Mouse (Mus musculus) hindbrain, embryonic 16.5 days (tissue): ENCODE measurements around the gene Lrpap1. TPM values are rescaled to one million over a fixed set of nuclear protein-coding genes. Genes with fewer than 3 reads are reported as not detected.

Source experiments
- ATAC-seq: fragments of 200-750 bp; cut with Nextera tagmentation; 2 replicates; pipeline ENCODE4 v1.8.0; 2017; ENCODE audit warnings: moderate TSS enrichment, moderate library complexity
- H3K27ac ChIP-seq: fragments of 300-500 bp; sonication (generic); 2 replicates; pipeline ENCODE4 v1.5.1; 2014; ENCODE audit warnings: low read depth, mild to moderate bottlenecking, control low read depth, low read length, moderate library complexity
- H3K27me3 ChIP-seq: fragments of 300-500 bp; sonication (generic); replicated peaks from 2 replicates; pipeline ENCODE4 v1.6.1; 2014; ENCODE audit warnings: low read length; ENCODE audit not compliant: control insufficient read depth, insufficient read depth
- H3K36me3 ChIP-seq: fragments of 300-500 bp; sonication (generic); 2 replicates; pipeline ENCODE4 v1.6.1; 2014; ENCODE audit warnings: mild to moderate bottlenecking, low read length, moderate library complexity, mixed read lengths; ENCODE audit not compliant: control insufficient read depth, insufficient read depth
- H3K4me1 ChIP-seq: fragments of 300-500 bp; sonication (generic); 2 replicates; pipeline ENCODE4 v1.6.1; 2014; ENCODE audit warnings: low read depth, low read length; ENCODE audit not compliant: control insufficient read depth, insufficient read depth
- H3K4me2 ChIP-seq: fragments of 300-500 bp; sonication (generic); 2 replicates; pipeline ENCODE4 v1.6.1; 2014; ENCODE audit warnings: mild to moderate bottlenecking, low read length, control low read depth, moderate library complexity
- H3K4me3 ChIP-seq: fragments of 300-500 bp; sonication (generic); 2 replicates; pipeline ENCODE4 v1.5.1; 2014; ENCODE audit warnings: mild to moderate bottlenecking, low read length, control low read depth, moderate library complexity
- H3K9ac ChIP-seq: fragments of 300-500 bp; sonication (generic); 2 replicates; pipeline ENCODE4 v1.6.1; 2014; ENCODE audit warnings: low read depth, mild to moderate bottlenecking, control low read depth, low read length, moderate library complexity
- H3K9me3 ChIP-seq: fragments of 300-500 bp; sonication (generic); 2 replicates; pipeline ENCODE4 v1.6.1; 2014; ENCODE audit warnings: mild to moderate bottlenecking, low read length, moderate library complexity; ENCODE audit not compliant: control insufficient read depth
- WGBS: fragments of 180-500 bp; shearing (Covaris S2); extraction: QIAGEN DNeasy Blood & Tissue Kit; methylation state at CpG from one replicate; pipeline ENCODE4 v1.1.7; 2014; 5-methylcytosine and 5-hydroxymethylcytosine counted together
- polyA plus RNA-seq: library from polyadenylated mRNA; unstranded; fragments of >200 nt; fragmentation: Nextera tagmentation; extraction: Ambion mirVana; gene quantifications from 2 replicates; pipeline ENCODE4 v1.2.1, GENCODE M21; 2015

Lrpap1 gene
- 153 and 186 TPM in 2 replicates for polyA plus RNA-seq

- H3K9me3 ChIP-seq = no peaks in the 10 kb centered on the region
- H3K4me2 ChIP-seq = peak within 1 kb of the TSS; percentile 79
- H3K9ac ChIP-seq = peak within 1 kb of the TSS; percentile 85
- peak within 1 kb of the TSS; percentile 81 for H3K27ac ChIP-seq
- peak within 1 kb of the TSS; percentile 65 for H3K4me3 ChIP-seq
- H3K4me1 ChIP-seq = peaks cover 24% of the 10 kb centered on the region
- H3K27me3 ChIP-seq = no peaks in the 10 kb centered on the region
- peaks cover 15% of the 10 kb centered on the region for H3K36me3 ChIP-seq
- peak; percentile 97 for ATAC-seq
- WGBS = under 1% methylated on average over 39 of the region's 39 CpGs
Measured at GRCm38 (mm10) chr5:35104960-35105921, at the start of gene Lrpap1. Gene Lrpap1, minus strand, starts transcription at chr5:35105766.

DNA sequence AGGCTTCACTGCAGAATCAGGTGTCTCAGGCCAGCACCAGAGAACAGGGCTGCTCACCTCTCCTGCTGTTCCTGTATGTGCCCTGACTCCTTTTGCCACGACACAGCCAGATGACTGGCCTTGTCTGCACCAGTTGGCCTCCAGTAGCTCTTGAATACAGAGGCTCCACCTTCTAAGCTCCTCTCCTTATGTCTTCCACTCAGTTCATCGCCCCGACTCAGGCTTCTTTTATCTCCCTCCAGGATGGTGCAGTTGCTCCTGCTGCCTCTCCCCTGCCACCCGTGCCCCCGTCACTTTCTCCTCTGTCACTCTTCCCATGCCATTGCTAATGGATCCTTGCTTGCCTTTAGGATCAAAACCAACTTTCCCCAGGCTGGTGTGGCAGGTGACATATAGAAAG is 44.4 kb upstream of the Lrpap1 start:
- H3K27me3 ChIP-seq = no peaks in the 10 kb centered on the region
- no peak for ATAC-seq
- H3K4me2 ChIP-seq = no peak overlapping the region
- no peak overlapping the region for H3K27ac ChIP-seq
- H3K4me1 ChIP-seq = peaks cover 9% of the 10 kb centered on the region
- WGBS = 75% methylated on average over 5 of the region's 5 CpGs
- H3K9me3 ChIP-seq = no peaks in the 10 kb centered on the region
- H3K36me3 ChIP-seq = no peaks in the 10 kb centered on the region
- H3K4me3 ChIP-seq = no peak overlapping the region
- no peak overlapping the region for H3K9ac ChIP-seq

GRCm38 (mm10) chr5:35149526-35149925 is 44.0 kb upstream of the Lrpap1 start:
- ATAC-seq = no peak
- peaks cover 9% of the 10 kb centered on the region for H3K4me1 ChIP-seq
- 81% methylated on average over 4 of the region's 4 CpGs for WGBS

GRCm38 (mm10) chr5:35147963-35148767 is 42.6 kb upstream of the Lrpap1 start:
- Histone ChIP-seq H3K9me3 (no peaks in the 10 kb centered on the region), H3K9ac (no peak overlapping the region), H3K27me3 (no peaks in the 10 kb centered on the region), H3K4me1 (peaks cover 14% of the 10 kb centered on the region), H3K4me2 (no peak overlapping the region), H3K36me3 (no peaks in the 10 kb centered on the region), H3K4me3 (no peak overlapping the region), H3K27ac (0 out of 2 replicates have a peak overlapping the region, but pooled peaks have one; percentile 3)
- peak; percentile 62 for ATAC-seq
- 37% methylated on average over 8 of the region's 8 CpGs for WGBS

More at GRCm38 (mm10) chr5:35149526-35149925, 44.0 kb upstream of the Lrpap1 start:
- no peaks in the 10 kb centered on the region for H3K27me3 ChIP-seq
- no peaks in the 10 kb centered on the region for H3K9me3 ChIP-seq
- H3K4me3 ChIP-seq = no peak overlapping the region
- H3K27ac ChIP-seq = no peak overlapping the region
- no peaks in the 10 kb centered on the region for H3K36me3 ChIP-seq
- no peak overlapping the region for H3K4me2 ChIP-seq
- no peak overlapping the region for H3K9ac ChIP-seq

DNA sequence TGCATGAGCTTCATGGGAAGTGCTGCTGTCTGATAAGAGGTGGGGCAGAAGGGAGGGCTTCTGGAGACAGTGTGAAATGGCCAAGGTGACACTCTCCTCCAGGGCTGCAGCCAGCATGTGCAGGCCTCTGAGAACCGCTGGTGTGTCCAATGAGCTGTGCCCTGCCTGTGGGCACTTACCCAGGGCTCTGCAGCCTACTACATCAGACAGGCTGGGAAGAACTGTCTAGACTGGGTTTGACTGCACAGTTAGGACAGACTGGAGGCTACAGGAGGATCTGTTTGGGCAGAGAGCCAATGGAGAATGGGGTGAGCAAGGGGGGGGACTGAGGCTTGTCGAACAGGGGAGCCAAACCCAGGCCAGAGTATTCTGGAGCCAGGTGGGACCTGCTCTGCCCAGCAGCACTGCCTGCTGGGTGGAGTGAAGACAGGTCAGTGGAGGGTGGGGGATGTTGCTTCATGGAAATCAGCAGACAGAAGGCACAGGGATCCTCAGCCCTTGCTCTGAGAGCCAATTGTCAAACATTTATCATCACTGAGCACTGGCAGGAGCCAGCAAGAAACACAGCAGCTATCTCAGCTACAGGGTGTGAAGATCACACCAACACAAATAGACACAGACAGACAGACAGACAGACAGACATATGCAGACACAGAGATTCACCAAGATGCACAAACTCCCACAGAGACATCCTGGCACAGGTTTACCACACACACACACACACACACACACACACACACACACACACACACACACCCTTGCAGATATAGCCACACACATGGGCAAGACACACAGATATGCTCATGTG is 41.8 kb upstream of the Lrpap1 start:
- ATAC-seq = peak; percentile 82
- Histone ChIP-seq H3K9me3 (no peaks in the 10 kb centered on the region), H3K9ac (no peak overlapping the region), H3K27ac (peak overlapping the region; percentile 68), H3K4me1 (peaks cover 14% of the 10 kb centered on the region), H3K36me3 (no peaks in the 10 kb centered on the region), H3K4me2 (no peak overlapping the region), H3K27me3 (no peaks in the 10 kb centered on the region), H3K4me3 (no peak overlapping the region)
- WGBS = 23% methylated on average over 2 of the region's 2 CpGs

DNA sequence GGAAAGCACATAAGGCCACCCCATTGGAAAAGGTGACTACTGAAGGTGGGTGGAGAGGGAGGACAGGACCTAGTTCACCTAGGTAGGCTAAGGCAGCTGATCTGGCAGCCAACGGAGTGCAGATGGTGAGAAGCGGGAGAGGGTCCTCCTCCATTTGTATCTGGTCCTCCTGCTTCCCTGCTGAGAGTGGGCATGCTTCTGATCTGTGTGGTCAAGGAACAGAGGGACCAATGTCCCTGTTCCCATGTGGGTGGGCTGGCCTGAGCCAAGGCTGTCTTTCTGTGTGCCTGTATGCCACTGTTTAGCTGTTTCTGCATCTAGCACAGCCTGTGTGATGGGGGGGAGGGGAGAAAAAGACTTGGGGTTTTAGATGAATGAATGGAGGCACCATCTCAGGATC is 41.2 kb upstream of the Lrpap1 start:
- no peak for ATAC-seq
- H3K4me2 ChIP-seq = no peak overlapping the region
- H3K9me3 ChIP-seq = no peaks in the 10 kb centered on the region
- H3K9ac ChIP-seq = no peak overlapping the region; the same call in 1 of the 2 replicates
- no peaks in the 10 kb centered on the region for H3K36me3 ChIP-seq
- H3K4me3 ChIP-seq = no peak overlapping the region
- H3K27me3 ChIP-seq = no peaks in the 10 kb centered on the region
- H3K27ac ChIP-seq = peak overlapping the region; percentile 68; the same call in 1 of the 2 replicates
- 62% methylated on average over 2 of the region's 2 CpGs for WGBS
- H3K4me1 ChIP-seq = peaks cover 14% of the 10 kb centered on the region

DNA sequence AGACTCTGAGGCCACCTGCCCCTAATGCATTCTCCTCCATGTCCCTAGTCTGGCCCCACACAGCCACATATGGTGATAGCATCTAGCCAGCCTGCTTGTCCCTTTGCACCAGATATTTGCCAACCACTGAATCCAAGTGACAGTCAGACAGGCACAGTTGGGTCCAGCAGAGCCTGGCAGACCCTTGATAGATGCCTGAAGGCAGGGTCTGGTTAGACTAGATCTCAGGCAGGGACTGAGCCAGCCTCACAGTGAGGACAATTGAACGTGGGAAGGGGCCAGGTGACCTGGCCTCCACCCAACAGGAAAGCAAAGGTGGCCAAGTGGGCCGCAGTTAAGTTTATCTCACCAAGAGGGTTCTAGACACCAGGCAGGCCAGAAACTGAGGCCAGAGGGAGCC is 39.1 kb upstream of the Lrpap1 start:
- Histone ChIP-seq H3K9ac (no peak overlapping the region), H3K4me2 (no peak overlapping the region), H3K4me1 (peaks cover 18% of the 10 kb centered on the region), H3K27ac (no peak overlapping the region), H3K9me3 (no peaks in the 10 kb centered on the region), H3K4me3 (no peak overlapping the region), H3K27me3 (no peaks in the 10 kb centered on the region), H3K36me3 (no peaks in the 10 kb centered on the region)
- ATAC-seq = no peak
- 74% methylated on average over 2 of the region's 2 CpGs for WGBS

GRCm38 (mm10) chr5:35143460-35144245 is 38.1 kb upstream of the Lrpap1 start:
- 47% methylated on average over 10 of the region's 10 CpGs for WGBS
- ATAC-seq = no peak

More at GRCm38 (mm10) chr5:35143460-35144245, 38.1 kb upstream of the Lrpap1 start:
- Histone ChIP-seq H3K9me3 (no peaks in the 10 kb centered on the region), H3K4me2 (no peak overlapping the region), H3K4me1 (peaks cover 19% of the 10 kb centered on the region), H3K9ac (no peak overlapping the region), H3K36me3 (no peaks in the 10 kb centered on the region), H3K27ac (no peak overlapping the region), H3K27me3 (no peaks in the 10 kb centered on the region), H3K4me3 (no peak overlapping the region)
